Mouse (Mus musculus): ENCODE measurements around the gene Catsperd.

Gene Catsperd

GRCm38 (mm10) chr17:56627530-56628277, at the start of gene Catsperd:
Catsperd (plus strand) TSS chr17:56628143.
- no peak for DNase-seq (ENCODE audit: low spot score in 2 of 2)

GRCm38 (mm10) chr17:56583071-56583470, 44.9 kb upstream of the Catsperd start:
- no peak for DNase-seq (ENCODE audit: low spot score in 2 of 2)

- peak in 1 of 2 experiments; percentile 18 for DNase-seq (ENCODE audit: low spot score in 2 of 2)
Observed at GRCm38 (mm10) chr17:56583611-56584256, 44.2 kb upstream of the Catsperd start.

GRCm38 (mm10) chr17:56584257-56585130, 43.4 kb upstream of the Catsperd start, which contains the start of the genes Safb2 and Safb:
Safb2 (minus strand) TSS chr17:56584585.
Safb (plus strand) TSS chr17:56584825.
- peak; percentile 100 for DNase-seq (ENCODE audit: low spot score in 2 of 2)

GRCm38 (mm10) chr17:56585171-56585821, 42.6 kb upstream of the Catsperd start:
- DNase-seq (ENCODE audit: low spot score in 2 of 2), result no peak

GRCm38 (mm10) chr17:56587773-56588172, 40.2 kb upstream of the Catsperd start:
- DNase-seq (ENCODE audit: low spot score in 2 of 2), result no peak

GRCm38 (mm10) chr17:56588921-56589320, 39.0 kb upstream of the Catsperd start:
- no peak for DNase-seq (ENCODE audit: low spot score in 2 of 2)

GRCm38 (mm10) chr17:56592553-56592952, 35.4 kb upstream of the Catsperd start:
- DNase-seq (ENCODE audit: low spot score in 2 of 2), result no peak

- no peak for DNase-seq (ENCODE audit: low spot score in 2 of 2)
Observed at GRCm38 (mm10) chr17:56593527-56594271, 34.2 kb upstream of the Catsperd start.

GRCm38 (mm10) chr17:56603186-56604069, 24.5 kb upstream of the Catsperd start:
- no peak for DNase-seq (ENCODE audit: low spot score in 2 of 2)

- no peak for DNase-seq (ENCODE audit: low spot score in 2 of 2)
Observed at GRCm38 (mm10) chr17:56604070-56604380, 23.9 kb upstream of the Catsperd start.

- DNase-seq (ENCODE audit: low spot score in 2 of 2), result no peak
Observed at GRCm38 (mm10) chr17:56604422-56604821, 23.5 kb upstream of the Catsperd start.

- no peak for DNase-seq (ENCODE audit: low spot score in 2 of 2)
Observed at GRCm38 (mm10) chr17:56605431-56605830, 22.5 kb upstream of the Catsperd start.

GRCm38 (mm10) chr17:56607521-56608062, 20.4 kb upstream of the Catsperd start:
- no peak for DNase-seq (ENCODE audit: low spot score in 2 of 2)

- no peak for DNase-seq (ENCODE audit: low spot score in 2 of 2)
Observed at GRCm38 (mm10) chr17:56608699-56609098, 19.2 kb upstream of the Catsperd start.

GRCm38 (mm10) chr17:56609452-56610171, 18.3 kb upstream of the Catsperd start, which contains the start of gene 2410015M20Rik:
2410015M20Rik (minus strand) TSS chr17:56609771.
- DNase-seq (ENCODE audit: low spot score in 2 of 2), result peak; percentile 95 to 98

- DNase-seq (ENCODE audit: low spot score in 2 of 2), result no peak
Observed at GRCm38 (mm10) chr17:56611323-56611722, 16.6 kb upstream of the Catsperd start.

GRCm38 (mm10) chr17:56611861-56612564, 15.9 kb upstream of the Catsperd start:
- DNase-seq (ENCODE audit: low spot score in 2 of 2), result no peak

Data from frontal cortex, postnatal 36 days (tissue).